Mouse (Mus musculus) layer of hippocampus, adult 6 months (tissue): ENCODE measurements around the gene Dctn3. TPM values are rescaled to one million over a fixed set of nuclear protein-coding genes. Genes with fewer than 3 reads are reported as not detected.

ENCODE experiments used
- long read RNA-seq, 2 experiments: library from polyadenylated mRNA; unstranded; transcript quantifications; one replicate each; pipeline ENCODE4 v2.0.0; 2019 to 2020
- polyA plus RNA-seq: library from polyadenylated mRNA; unstranded; fragments of <200 nt; fragmentation: Nextera tagmentation; gene quantifications from 2 replicates; pipeline ENCODE4 v1.2.3, GENCODE M21; 2021

Dctn3 gene
- polyA plus RNA-seq = 244 and 258 TPM in 2 replicates
- long read RNA-seq, experiment 1, transcript Dctn3-201 (7 exons, 973 nt) = major isoform, 179 of 193 reads
- long read RNA-seq, experiment 1, partial matches to known transcripts = 10 of 193 reads
- long read RNA-seq, experiment 1, other reads (novel, unspliced or antisense) = 4 of 193 reads
- long read RNA-seq, experiment 2, transcript Dctn3-201 (7 exons, 973 nt) = major isoform, 73 of 78 reads
- long read RNA-seq, experiment 2, partial matches to known transcripts = 1 of 78 reads
- long read RNA-seq, experiment 2, other reads (novel, unspliced or antisense) = 4 of 78 reads

GRCm38 (mm10) chr4:41722918-41723351, at the start of gene Dctn3:
Gene Dctn3, minus strand, starts transcription at chr4:41723170.

GRCm38 (mm10) chr4:41755338-41756305, 32.7 kb upstream of the Dctn3 start, which contains the start of gene Sigmar1:
Gene Sigmar1, minus strand, starts transcription at chr4:41756157.

GRCm38 (mm10) chr4:41754797-41755337, 31.9 kb upstream of the Dctn3 start, which contains the start of gene Galt:
Gene Galt, plus strand, starts transcription at chr4:41755228.

GRCm38 (mm10) chr4:41731052-41731765, 8.2 kb upstream of the Dctn3 start, which contains the start of gene Arid3c:
Gene Arid3c, minus strand, starts transcription at chr4:41731142.

GRCm38 (mm10) chr4:41713197-41714067, 9.5 kb downstream of the Dctn3 start, which contains the start of gene Rpp25l:
Gene Rpp25l, minus strand, starts transcription at chr4:41713534.

GRCm38 (mm10) chr4:41699783-41700182, 23.2 kb downstream of the Dctn3 start, which contains the start of gene Il11ra1:
Gene Il11ra1, plus strand, starts transcription at chr4:41699989.

GRCm38 (mm10) chr4:41696930-41697841, 25.8 kb downstream of the Dctn3 start, which contains the start of gene Cntfr:
Gene Cntfr, minus strand, starts transcription at chr4:41697089.

Other genes starting within 250 kb of the Dctn3 start
- 13.9 and 17.0 TPM in 2 replicates for gene AI464131, start 220.1 kb downstream of the Dctn3 start, polyA plus RNA-seq
- 17.0 and 32.8 TPM in 2 replicates for gene 1110017D15Rik, start 205.8 kb downstream of the Dctn3 start, polyA plus RNA-seq
- gene Fam219a, start 153.6 kb downstream of the Dctn3 start, polyA plus RNA-seq = 14.7 and 21.7 TPM in 2 replicates
- gene Dnaic1, start 153.4 kb downstream of the Dctn3 start, polyA plus RNA-seq = 6.0 and 7.7 TPM in 2 replicates
- 58.1 and 69.0 TPM in 2 replicates for gene Enho, start 82.8 kb downstream of the Dctn3 start, polyA plus RNA-seq
- 12.8 and 15.1 TPM in 2 replicates for gene Cntfr, start 26.1 kb downstream of the Dctn3 start, polyA plus RNA-seq
- gene Il11ra1, start 23.2 kb downstream of the Dctn3 start, polyA plus RNA-seq = 39.2 and 43.2 TPM in 2 replicates
- gene Rpp25l, start 9.6 kb downstream of the Dctn3 start, polyA plus RNA-seq = 62.9 and 67.4 TPM in 2 replicates
- 0.08 TPM in 1 of 2 replicates, not detected in the other for gene Arid3c, start 8.0 kb upstream of the Dctn3 start, polyA plus RNA-seq
- gene Galt, start 32.1 kb upstream of the Dctn3 start, polyA plus RNA-seq = 38.2 and 43.6 TPM in 2 replicates
- 20.3 and 23.9 TPM in 2 replicates for gene Sigmar1, start 33.0 kb upstream of the Dctn3 start, polyA plus RNA-seq
- gene Ccl27a, start 51.1 kb upstream of the Dctn3 start, polyA plus RNA-seq = 252 and 279 TPM in 2 replicates
- gene Gm21541, start 180.4 kb upstream of the Dctn3 start, polyA plus RNA-seq = not detected in 2 replicates
- 5.8 and 6.8 TPM in 2 replicates for gene Gm20878, start 218.4 kb upstream of the Dctn3 start, polyA plus RNA-seq
- gene Fam205a4, start 242.9 kb upstream of the Dctn3 start, polyA plus RNA-seq = 0.38 and 1.1 TPM in 2 replicates